Mouse (Mus musculus): ENCODE measurements around the gene Stk32c.

Stk32c gene

GRCm38 (mm10) chr7:139229837-139230236, 16.7 kb upstream of the Stk32c start:
- no peak for DNase-seq (ENCODE audit: low spot score in 2 of 2)

- DNase-seq (ENCODE audit: low spot score in 2 of 2): no peak
These were observed 15.5 kb upstream of the Stk32c start for GRCm38 (mm10) chr7:139228447-139229171.

GRCm38 (mm10) chr7:139226416-139226815, 13.3 kb upstream of the Stk32c start:
- DNase-seq (ENCODE audit: low spot score in 2 of 2): no peak

- DNase-seq (ENCODE audit: low spot score in 2 of 2): no peak
These were observed 11.6 kb upstream of the Stk32c start for GRCm38 (mm10) chr7:139224725-139225124.

GRCm38 (mm10) chr7:139224070-139224469, 11.0 kb upstream of the Stk32c start:
- no peak for DNase-seq (ENCODE audit: low spot score in 2 of 2)

GRCm38 (mm10) chr7:139222341-139222740, 9.2 kb upstream of the Stk32c start:
- no peak for DNase-seq (ENCODE audit: low spot score in 2 of 2)

GRCm38 (mm10) chr7:139221856-139222255, 8.7 kb upstream of the Stk32c start:
- no peak for DNase-seq (ENCODE audit: low spot score in 2 of 2)

- no peak for DNase-seq (ENCODE audit: low spot score in 2 of 2)
These were observed 8.0 kb upstream of the Stk32c start for GRCm38 (mm10) chr7:139221072-139221471.

GRCm38 (mm10) chr7:139220303-139220702, 7.2 kb upstream of the Stk32c start:
- DNase-seq (ENCODE audit: low spot score in 2 of 2): peak in 1 of 2 experiments; percentile 22

- DNase-seq (ENCODE audit: low spot score in 2 of 2): no peak
These were observed 6.4 kb upstream of the Stk32c start for GRCm38 (mm10) chr7:139219486-139219885.

- DNase-seq (ENCODE audit: low spot score in 2 of 2): no peak
These were observed 5.7 kb upstream of the Stk32c start for GRCm38 (mm10) chr7:139218641-139219415.

- DNase-seq (ENCODE audit: low spot score in 2 of 2): no peak
These were observed 3.9 kb upstream of the Stk32c start for GRCm38 (mm10) chr7:139217046-139217445.

GRCm38 (mm10) chr7:139216464-139216863, 3.4 kb upstream of the Stk32c start:
- DNase-seq (ENCODE audit: low spot score in 2 of 2): no peak

- no peak for DNase-seq (ENCODE audit: low spot score in 2 of 2)
These were observed 2.8 kb upstream of the Stk32c start for GRCm38 (mm10) chr7:139215946-139216345.

GRCm38 (mm10) chr7:139215516-139215915, 2.4 kb upstream of the Stk32c start:
- no peak for DNase-seq (ENCODE audit: low spot score in 2 of 2)

GRCm38 (mm10) chr7:139214596-139215340, 1.7 kb upstream of the Stk32c start:
- no peak for DNase-seq (ENCODE audit: low spot score in 2 of 2)

- no peak for DNase-seq (ENCODE audit: low spot score in 2 of 2)
These were observed 1.1 kb upstream of the Stk32c start for GRCm38 (mm10) chr7:139214160-139214559.

- DNase-seq (ENCODE audit: low spot score in 2 of 2): no peak
These were observed 644 bp upstream of the Stk32c start for GRCm38 (mm10) chr7:139213751-139214150.

- no peak for DNase-seq (ENCODE audit: low spot score in 2 of 2)
These were observed 1.3 kb downstream of the Stk32c start for GRCm38 (mm10) chr7:139211761-139212160.

- DNase-seq (ENCODE audit: low spot score in 2 of 2): no peak
These were observed 4.4 kb downstream of the Stk32c start for GRCm38 (mm10) chr7:139208773-139209095.

GRCm38 (mm10) chr7:139208023-139208772, 4.9 kb downstream of the Stk32c start:
- no peak for DNase-seq (ENCODE audit: low spot score in 2 of 2)

GRCm38 (mm10) chr7:139201209-139201608, 11.9 kb downstream of the Stk32c start:
- no peak for DNase-seq (ENCODE audit: low spot score in 2 of 2)

All from urinary bladder, adult 18-20 months (tissue).